Mouse (Mus musculus) retina, postnatal 1 day (tissue): ENCODE measurements around the gene Chst4.

Experiments
- DNase-seq: peaks from one replicate; pipeline ENCODE4 v3.0.0-alpha.2; 2012

Gene Chst4

DNA sequence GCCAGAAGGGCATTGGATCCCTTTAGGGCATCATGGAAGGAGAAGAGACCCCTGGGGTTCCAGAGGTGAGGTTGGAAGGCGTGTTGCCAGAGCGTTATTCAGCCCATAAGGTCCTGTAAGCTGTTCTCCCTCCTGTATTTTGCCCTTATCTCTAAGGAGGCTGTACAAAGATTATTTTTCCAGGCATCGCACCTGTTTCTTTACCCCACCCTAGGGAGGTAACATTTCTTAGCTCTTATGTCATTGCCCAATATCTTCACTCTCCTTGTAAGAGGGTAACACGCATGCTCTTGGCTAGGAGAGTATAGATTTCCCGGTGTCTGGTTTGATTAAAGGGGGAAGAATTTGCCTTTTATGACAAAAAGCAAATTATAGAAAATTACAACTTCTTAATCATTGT is at the start of gene Chst4:
Gene Chst4, minus strand, starts transcription at position 82 of the 400 bp plus-strand sequence.
- DNase-seq, result no peak

GRCm38 (mm10) chr8:110082416-110083105 is 43.0 kb upstream of the Chst4 start:
- peak; percentile 11 for DNase-seq

DNA sequence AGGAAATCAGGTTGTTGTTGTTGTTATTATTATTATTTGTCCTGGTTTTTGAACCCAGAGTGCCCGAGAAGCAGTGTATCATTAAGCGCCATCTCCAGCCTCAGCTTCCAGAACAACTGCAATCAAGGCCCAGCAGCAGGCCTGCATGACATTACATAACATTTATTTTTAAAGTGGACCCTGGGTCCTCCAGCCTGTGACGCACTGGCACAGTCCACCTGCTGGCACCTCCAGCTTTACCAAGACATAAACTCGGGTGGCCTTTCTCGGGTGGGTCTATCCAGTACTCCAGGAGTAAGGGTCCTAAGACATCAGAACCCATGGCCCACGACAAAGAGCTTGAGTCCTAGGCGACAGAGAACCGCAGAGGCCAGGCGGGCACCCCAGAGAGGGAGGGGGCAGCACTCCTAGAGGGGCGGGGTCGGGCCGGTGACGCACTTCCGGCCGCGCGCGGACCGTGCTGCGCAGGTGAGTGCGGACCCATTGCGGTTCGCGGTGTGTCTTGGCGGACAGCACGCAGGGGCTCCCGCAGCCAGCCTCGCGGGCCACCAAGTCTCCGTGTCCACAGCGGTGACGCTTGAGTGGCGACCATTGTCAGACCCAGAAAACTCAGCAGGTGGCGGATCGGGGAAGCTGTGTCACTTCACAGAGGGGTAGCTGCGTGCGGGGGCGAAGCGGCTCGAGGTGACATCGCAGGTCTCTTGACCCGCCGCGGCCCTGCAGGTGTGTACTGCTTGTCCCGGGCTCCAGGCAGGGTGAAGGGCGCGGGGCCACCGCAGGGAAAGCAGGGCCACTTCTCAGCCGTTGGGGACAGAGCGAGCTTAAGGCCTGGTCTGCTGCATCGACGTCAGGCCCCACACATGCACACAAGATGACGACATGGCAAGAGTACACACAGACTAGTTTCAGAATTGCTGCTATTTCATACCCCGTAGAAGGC is 40.0 kb upstream of the Chst4 start, which contains the start of gene Zfp612:
Gene Zfp612, plus strand, starts transcription at position 465 of the 940 bp plus-strand sequence.
- peak; percentile 81 for DNase-seq

DNA sequence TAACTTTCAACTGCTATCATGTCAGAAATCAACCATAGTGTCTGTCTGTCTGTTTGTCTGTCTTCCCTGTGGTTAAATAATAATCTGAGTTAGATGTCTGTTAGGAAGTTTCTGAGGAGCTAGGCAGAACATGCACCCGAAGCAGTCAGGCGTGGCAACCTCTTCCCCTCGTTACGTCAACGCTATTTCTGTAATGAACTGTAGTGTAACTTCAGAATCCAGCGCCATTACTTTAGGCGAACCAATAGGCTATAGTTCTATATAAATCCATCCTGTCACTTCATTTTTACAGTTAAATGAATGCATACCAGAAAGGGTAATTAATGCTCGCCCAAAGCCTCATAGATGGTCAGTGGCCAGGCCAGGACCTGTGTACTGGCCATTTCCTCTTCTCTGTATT is 35.0 kb upstream of the Chst4 start:
- DNase-seq, result no peak

DNA sequence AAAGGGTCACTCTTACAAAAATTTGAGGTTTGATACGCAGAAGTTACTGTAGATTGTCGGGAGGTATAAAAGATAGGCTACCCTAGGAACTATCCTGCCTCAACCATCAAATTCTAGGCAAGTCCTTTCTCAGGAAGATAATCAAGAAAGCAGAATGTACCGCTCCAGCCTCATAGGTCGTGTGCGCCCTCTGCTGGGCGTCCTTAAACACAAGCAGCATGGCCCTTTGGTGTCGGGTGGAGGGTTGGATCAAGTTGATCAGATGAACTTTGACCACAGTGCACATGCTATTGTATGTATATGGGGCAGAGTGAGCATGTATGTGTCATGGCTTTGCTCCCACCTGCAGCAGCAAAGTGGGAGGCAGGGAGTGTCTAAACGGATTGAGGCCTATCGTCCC is 32.1 kb upstream of the Chst4 start:
- peak; percentile 80 for DNase-seq

DNA sequence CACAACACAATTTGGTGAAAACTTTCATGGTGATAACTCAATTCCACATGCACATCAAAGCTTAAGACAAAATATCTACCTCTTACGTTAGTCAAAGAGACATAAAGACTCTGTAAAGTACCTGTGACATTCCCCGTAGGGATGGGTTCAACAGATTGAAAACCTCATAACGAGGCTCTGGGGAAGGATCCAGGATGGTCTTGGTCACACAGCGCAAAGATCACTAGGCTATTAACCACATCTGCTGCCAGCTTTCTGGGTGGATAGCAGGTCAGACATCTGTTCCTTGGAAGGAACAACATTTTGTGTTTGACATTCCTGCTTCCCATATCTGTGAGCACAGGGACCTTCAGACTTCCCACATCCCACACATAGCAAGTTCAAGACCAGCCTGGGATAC is 30.2 kb upstream of the Chst4 start:
- DNase-seq, result no peak

DNA sequence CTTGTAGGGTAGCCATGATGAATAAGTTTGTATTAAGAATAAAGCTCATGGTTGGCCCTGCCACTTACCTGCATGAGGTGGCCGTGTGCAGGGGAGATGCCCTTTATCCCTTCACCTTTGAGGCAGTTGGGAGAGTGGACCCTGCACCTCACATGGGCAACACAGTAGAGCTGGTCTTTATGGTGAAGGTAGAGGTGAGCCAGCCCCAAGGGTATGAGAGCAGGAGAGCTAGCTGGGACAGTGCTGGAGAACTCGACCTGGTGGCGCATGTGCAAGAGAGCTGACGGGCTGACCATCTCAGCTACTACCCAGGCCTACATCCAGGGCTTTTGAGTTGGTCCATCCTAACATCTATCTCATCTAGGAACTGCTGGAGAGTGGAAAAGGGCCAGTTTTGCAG is 26.1 kb upstream of the Chst4 start:
- DNase-seq, result no peak

- DNase-seq, result no peak
These were observed 25.2 kb upstream of the Chst4 start for GRCm38 (mm10) chr8:110064606-110065365.

- no peak for DNase-seq
These were observed 24.6 kb upstream of the Chst4 start for GRCm38 (mm10) chr8:110064161-110064560.

- no peak for DNase-seq
These were observed 18.7 kb upstream of the Chst4 start for GRCm38 (mm10) chr8:110058207-110058606.

DNA sequence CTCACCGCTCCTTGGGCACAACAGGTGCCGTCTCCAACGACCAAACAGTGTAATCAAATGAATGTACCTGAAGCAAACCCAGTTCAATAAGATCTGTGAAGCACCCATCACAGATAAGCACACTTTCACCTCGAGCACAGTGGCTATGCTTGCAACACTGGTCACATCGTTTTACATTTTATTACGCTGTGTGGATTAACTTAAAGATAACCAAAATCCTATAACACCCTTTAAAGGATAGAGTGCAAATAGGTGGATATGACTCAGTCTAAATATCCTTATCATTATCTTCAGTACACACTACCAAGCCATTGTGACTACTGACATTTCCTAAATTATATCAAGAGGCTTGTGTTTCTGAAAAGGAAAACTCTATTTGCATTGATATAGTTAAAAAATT is 11.7 kb upstream of the Chst4 start:
- no peak for DNase-seq

- no peak for DNase-seq
These were observed 969 bp upstream of the Chst4 start for GRCm38 (mm10) chr8:110040509-110040908.

DNA sequence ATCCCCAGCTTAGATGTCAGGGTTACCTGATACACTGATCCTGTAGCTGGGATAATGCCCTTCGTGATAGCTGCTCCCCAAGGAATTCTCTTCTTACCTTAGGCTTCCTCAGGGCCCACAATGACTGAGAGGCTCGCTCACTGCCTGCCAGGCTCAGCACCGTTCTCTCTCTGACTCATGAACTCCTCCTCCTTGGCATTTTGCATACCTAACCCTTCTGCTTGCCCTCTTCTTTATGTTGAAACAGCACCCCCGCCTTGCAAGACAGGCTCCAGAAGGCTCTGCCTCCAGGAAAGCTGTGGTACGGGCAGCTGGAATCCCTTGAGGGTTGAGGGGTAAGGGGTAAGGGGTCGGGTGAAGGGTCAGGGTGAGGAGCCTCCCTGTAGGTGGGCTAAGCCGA is 324 bp downstream of the Chst4 start:
- no peak for DNase-seq

DNA sequence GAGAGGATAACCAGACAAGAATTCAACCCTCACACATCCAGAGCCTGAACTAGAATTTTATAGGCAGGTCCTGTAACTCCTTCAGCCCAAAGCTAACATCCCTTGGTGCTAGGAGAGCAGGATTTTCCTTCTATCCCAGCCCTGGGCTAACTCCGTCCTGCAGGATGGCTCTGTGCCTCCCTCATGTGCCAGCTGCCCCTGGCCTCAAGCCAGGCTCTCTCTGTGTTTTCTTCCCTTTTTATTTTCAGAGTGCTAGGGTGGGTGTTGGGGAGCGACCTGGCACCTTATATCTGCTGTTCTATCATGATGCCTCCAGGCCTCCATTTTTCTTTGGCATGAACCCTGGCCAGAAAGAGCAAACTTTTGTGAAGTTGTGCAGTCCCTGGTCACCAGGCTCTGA is 3.4 kb downstream of the Chst4 start:
- no peak for DNase-seq

GRCm38 (mm10) chr8:110034331-110034730 is 5.2 kb downstream of the Chst4 start:
- DNase-seq, result peak; percentile 17

DNA sequence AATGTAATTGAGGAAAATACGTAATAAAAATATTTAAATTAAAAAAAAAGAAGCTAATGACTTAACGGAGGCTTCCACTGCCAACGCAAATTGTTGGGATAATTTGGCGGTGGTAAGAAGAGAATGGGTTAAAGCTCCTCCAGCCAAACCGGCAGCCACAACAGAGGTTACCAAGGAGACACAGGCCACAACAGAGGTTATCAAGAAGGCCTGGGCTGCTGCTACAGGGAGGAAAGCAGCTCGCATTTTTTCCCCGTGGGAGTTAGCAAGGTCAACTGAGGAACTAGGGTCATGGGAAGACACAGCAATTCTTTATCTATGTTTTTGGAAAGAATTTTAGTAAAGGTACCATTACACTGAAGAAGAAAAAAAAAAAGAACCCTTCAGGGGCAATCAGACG is 5.8 kb downstream of the Chst4 start:
- DNase-seq, result peak; percentile 49

- no peak for DNase-seq
These were observed 16.7 kb downstream of the Chst4 start for GRCm38 (mm10) chr8:110022768-110023344.

- DNase-seq, result no peak
These were observed 17.5 kb downstream of the Chst4 start for GRCm38 (mm10) chr8:110022081-110022480.

DNA sequence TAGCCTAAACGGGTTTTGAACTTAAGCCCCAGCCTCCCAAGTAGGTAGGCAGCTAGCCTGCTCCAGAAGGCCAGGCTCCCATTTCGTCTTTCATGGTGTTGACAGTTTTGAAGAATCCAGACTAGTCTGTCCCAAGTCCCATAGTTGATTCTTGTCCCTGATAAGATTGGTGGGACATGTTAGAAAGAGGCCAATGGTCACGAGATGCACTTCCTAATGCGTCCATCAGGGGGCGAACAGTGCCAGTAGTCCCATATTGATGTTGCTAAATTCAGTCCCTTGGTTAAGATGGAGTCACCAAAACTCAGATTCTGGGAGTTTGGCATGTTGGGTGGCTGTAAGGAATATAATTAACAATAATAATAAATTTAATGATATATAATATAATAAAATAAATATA is 28.7 kb downstream of the Chst4 start:
- peak; percentile 63 for DNase-seq

GRCm38 (mm10) chr8:110008995-110009446 is 30.5 kb downstream of the Chst4 start:
- no peak for DNase-seq

DNA sequence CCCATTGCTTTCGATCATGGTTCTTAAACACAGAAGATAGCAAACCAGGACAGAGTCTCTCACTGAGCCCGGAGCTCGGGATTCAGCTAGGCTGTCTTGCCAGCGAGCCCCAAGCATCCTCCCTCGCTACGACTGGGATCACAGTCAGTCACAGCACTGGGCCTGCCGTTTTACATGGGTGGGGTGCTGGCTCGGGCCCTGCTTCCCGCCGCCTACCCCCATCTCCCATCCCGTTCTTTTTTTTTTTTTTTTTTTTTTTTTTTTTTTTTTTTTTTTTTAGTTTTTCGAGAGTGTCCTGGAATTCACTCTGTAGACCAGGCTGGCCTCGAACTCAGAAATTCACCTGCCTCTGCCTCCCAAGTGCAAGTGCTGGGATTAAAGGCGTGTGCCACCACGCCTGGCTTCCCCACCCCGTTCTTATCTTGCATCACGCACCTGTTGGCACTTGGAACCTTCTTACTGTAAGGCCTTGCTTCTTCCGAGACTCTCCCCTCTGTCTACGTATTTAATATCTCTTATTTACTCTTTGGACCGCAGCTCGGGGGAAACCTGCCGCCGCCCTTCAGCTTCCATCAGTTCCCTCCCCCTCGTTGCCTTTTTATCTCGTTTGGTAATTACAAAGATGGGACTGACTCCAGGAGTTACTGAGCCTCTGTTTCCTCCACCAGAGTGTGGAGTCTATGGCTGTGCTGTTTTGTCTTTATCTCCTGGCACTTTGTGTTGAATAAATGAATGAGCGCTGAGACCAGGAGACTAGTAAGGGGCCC is 31.1 kb downstream of the Chst4 start:
- no peak for DNase-seq
